Mouse (Mus musculus): Measurements from ENCODE around the gene Scgb1b30. TPM values are rescaled to one million over a fixed set of nuclear protein-coding genes. Genes with fewer than 3 reads are reported as not detected.
"Not testable (repeated sequence)": the region's sequence is repeated elsewhere in the genome, so short reads cannot be mapped to it uniquely, and the experiment has no call there.

Gene Scgb1b30
- polyA plus RNA-seq (2016; fragmentation: Nextera tagmentation; extraction: Ambion mirVana): not detected in 2 replicates

- Histone ChIP-seq H3K27me3 (no peaks in the 10 kb centered on the region), H3K9me3 (peaks cover 12% of the 10 kb centered on the region; the same call in 1 of the 2 replicates), H3K36me3 (no peaks in the 10 kb centered on the region), H3K4me3 (no peak within 1 kb of the TSS), H3K4me1 (no peaks in the 10 kb centered on the region), H3K9ac (replicated peaks) (no peak within 1 kb of the TSS), H3K4me2 (replicated peaks) (no peak within 1 kb of the TSS), H3K27ac (replicated peaks) (no peak within 1 kb of the TSS)
- 79% methylated on average over 3 of the region's 3 CpGs for WGBS
- ATAC-seq (ENCODE audit: low FRiP score, low read depth): no peak
Measured at GRCm38 (mm10) chr7:34094911-34095481, at the start of gene Scgb1b30. Gene Scgb1b30 (plus strand): TSS chr7:34095431.

- H3K4me2 ChIP-seq (replicated peaks); ATAC-seq (ENCODE audit: low FRiP score, low read depth); H3K4me1 ChIP-seq; H3K36me3 ChIP-seq; H3K27ac ChIP-seq (replicated peaks); H3K27me3 ChIP-seq; H3K9ac ChIP-seq (replicated peaks); H3K4me3 ChIP-seq: not testable (repeated sequence)
- peaks cover 12% of the 10 kb centered on the region; the same call in 1 of the 2 replicates for H3K9me3 ChIP-seq
- 73% methylated on average over 5 of the region's 5 CpGs for WGBS
Measured at GRCm38 (mm10) chr7:34068132-34068531, 27.1 kb upstream of the Scgb1b30 start.

- Histone ChIP-seq H3K4me1 (no peaks in the 10 kb centered on the region), H3K36me3 (no peaks in the 10 kb centered on the region), H3K27me3 (no peaks in the 10 kb centered on the region), H3K4me2 (replicated peaks) (no peak overlapping the region), H3K9me3 (0 out of 2 replicates have a peak, but pooled peaks cover 7% of the 10 kb centered on the region), H3K4me3 (no peak overlapping the region), H3K9ac (replicated peaks) (no peak overlapping the region), H3K27ac (replicated peaks) (no peak overlapping the region)
- ATAC-seq (ENCODE audit: low FRiP score, low read depth): no peak
- 78% methylated on average over 2 of the region's 2 CpGs for WGBS
Measured at GRCm38 (mm10) chr7:34100002-34100401, 4.8 kb downstream of the Scgb1b30 start.

- Histone ChIP-seq H3K9ac (replicated peaks) (no peak overlapping the region), H3K27ac (replicated peaks) (no peak overlapping the region), H3K4me2 (replicated peaks) (no peak overlapping the region), H3K4me1 (no peaks in the 10 kb centered on the region), H3K27me3 (no peaks in the 10 kb centered on the region), H3K4me3 (no peak overlapping the region), H3K9me3 (0 out of 2 replicates have a peak, but pooled peaks cover 7% of the 10 kb centered on the region), H3K36me3 (no peaks in the 10 kb centered on the region)
- ATAC-seq (ENCODE audit: low FRiP score, low read depth): no peak
Measured at GRCm38 (mm10) chr7:34101276-34101675, 6.0 kb downstream of the Scgb1b30 start.

GRCm38 (mm10) chr7:34109190-34109589, 14.0 kb downstream of the Scgb1b30 start:
- Histone ChIP-seq H3K4me1 (no peaks in the 10 kb centered on the region), H3K27me3 (no peaks in the 10 kb centered on the region), H3K9ac (replicated peaks) (no peak overlapping the region), H3K27ac (replicated peaks) (no peak overlapping the region), H3K36me3 (peaks cover 24% of the 10 kb centered on the region), H3K4me2 (replicated peaks) (no peak overlapping the region), H3K9me3 (no peaks in the 10 kb centered on the region), H3K4me3 (no peak overlapping the region)
- no peak for ATAC-seq (ENCODE audit: low FRiP score, low read depth)
- 84% methylated on average over 5 of the region's 5 CpGs for WGBS

GRCm38 (mm10) chr7:34116601-34117000, 21.4 kb downstream of the Scgb1b30 start:
- Histone ChIP-seq H3K4me3 (no peak overlapping the region), H3K4me1 (no peaks in the 10 kb centered on the region), H3K27ac (replicated peaks) (no peak overlapping the region), H3K9me3 (no peaks in the 10 kb centered on the region), H3K27me3 (no peaks in the 10 kb centered on the region), H3K4me2 (replicated peaks) (no peak overlapping the region), H3K9ac (replicated peaks) (no peak overlapping the region), H3K36me3 (peaks cover 47% of the 10 kb centered on the region)
- whole genome bisulfite sequencing: 98% methylated on average over 3 of the region's 3 CpGs
- no peak for ATAC-seq (ENCODE audit: low FRiP score, low read depth)

- 42% methylated on average over 1 of the region's 1 CpGs for WGBS
- H3K9me3 ChIP-seq; H3K27ac ChIP-seq (replicated peaks); H3K27me3 ChIP-seq; ATAC-seq (ENCODE audit: low FRiP score, low read depth); H3K9ac ChIP-seq (replicated peaks); H3K4me3 ChIP-seq; H3K4me1 ChIP-seq; H3K4me2 ChIP-seq (replicated peaks): not testable (repeated sequence)
- H3K36me3 ChIP-seq: peaks cover 24% of the 10 kb centered on the region
Measured at GRCm38 (mm10) chr7:34120636-34121035, 25.4 kb downstream of the Scgb1b30 start.

- ATAC-seq (ENCODE audit: low FRiP score, low read depth): peak; percentile 23; the same call in 1 of the 2 replicates
- H3K27ac ChIP-seq (replicated peaks): no peak overlapping the region
- H3K4me1 ChIP-seq: no peaks in the 10 kb centered on the region
- no peak overlapping the region for H3K4me3 ChIP-seq
- no peak overlapping the region for H3K9ac ChIP-seq (replicated peaks)
- no peaks in the 10 kb centered on the region for H3K27me3 ChIP-seq
- WGBS: 80% methylated on average over 6 of the region's 6 CpGs
- H3K9me3 ChIP-seq: no peaks in the 10 kb centered on the region
- H3K4me2 ChIP-seq (replicated peaks): no peak overlapping the region
- peaks cover 15% of the 10 kb centered on the region; the same call in 1 of the 2 replicates for H3K36me3 ChIP-seq
Measured at GRCm38 (mm10) chr7:34122987-34123720, 27.9 kb downstream of the Scgb1b30 start.

GRCm38 (mm10) chr7:34125346-34125745, 30.1 kb downstream of the Scgb1b30 start:
- WGBS: 92% methylated on average over 9 of the region's 9 CpGs
- H3K9ac ChIP-seq (replicated peaks): no peak overlapping the region
- H3K9me3 ChIP-seq: no peaks in the 10 kb centered on the region
- no peak for ATAC-seq (ENCODE audit: low FRiP score, low read depth)
- no peak overlapping the region for H3K4me3 ChIP-seq
- no peaks in the 10 kb centered on the region for H3K4me1 ChIP-seq
- H3K27me3 ChIP-seq: no peaks in the 10 kb centered on the region
- H3K36me3 ChIP-seq: peaks cover 14% of the 10 kb centered on the region; the same call in 1 of the 2 replicates
- H3K27ac ChIP-seq (replicated peaks): no peak overlapping the region
- H3K4me2 ChIP-seq (replicated peaks): no peak overlapping the region

- Histone ChIP-seq H3K4me2 (replicated peaks) (no peak overlapping the region), H3K4me1 (peaks cover 5% of the 10 kb centered on the region), H3K27ac (replicated peaks) (no peak overlapping the region), H3K36me3 (peaks cover 14% of the 10 kb centered on the region; the same call in 1 of the 2 replicates), H3K27me3 (no peaks in the 10 kb centered on the region), H3K9ac (replicated peaks) (no peak overlapping the region), H3K9me3 (no peaks in the 10 kb centered on the region), H3K4me3 (no peak overlapping the region)
- 90% methylated on average over 3 of the region's 3 CpGs for WGBS
- no peak for ATAC-seq (ENCODE audit: low FRiP score, low read depth)
Measured at GRCm38 (mm10) chr7:34126291-34126690, 31.1 kb downstream of the Scgb1b30 start.

- Histone ChIP-seq H3K4me1 (peaks cover 12% of the 10 kb centered on the region), H3K4me3 (no peak overlapping the region; the same call in 1 of the 2 replicates), H3K4me2 (replicated peaks) (peak overlapping the region; percentile 65; the same call in 1 of the 2 replicates), H3K27me3 (no peaks in the 10 kb centered on the region), H3K9ac (replicated peaks) (0 out of 2 replicates have a peak overlapping the region, but pooled peaks have one; percentile 4), H3K9me3 (no peaks in the 10 kb centered on the region), H3K36me3 (peaks cover 10% of the 10 kb centered on the region; the same call in 1 of the 2 replicates), H3K27ac (replicated peaks) (no peak overlapping the region)
- 78% methylated on average over 3 of the region's 3 CpGs for WGBS
- ATAC-seq (ENCODE audit: low FRiP score, low read depth): no peak
Measured at GRCm38 (mm10) chr7:34131118-34131517, 35.9 kb downstream of the Scgb1b30 start.

GRCm38 (mm10) chr7:34131959-34132354, 36.7 kb downstream of the Scgb1b30 start:
- WGBS: 9% methylated on average over 3 of the region's 3 CpGs
- no peak overlapping the region for H3K27ac ChIP-seq (replicated peaks)

More at GRCm38 (mm10) chr7:34131959-34132354, 36.7 kb downstream of the Scgb1b30 start:
- peak; percentile 10; the same call in 1 of the 2 replicates for ATAC-seq (ENCODE audit: low FRiP score, low read depth)
- H3K9me3 ChIP-seq: no peaks in the 10 kb centered on the region
- H3K36me3 ChIP-seq: 0 out of 2 replicates have a peak, but pooled peaks cover 4% of the 10 kb centered on the region
- H3K4me1 ChIP-seq: peaks cover 12% of the 10 kb centered on the region
- H3K4me3 ChIP-seq: peak overlapping the region; percentile 76
- no peaks in the 10 kb centered on the region for H3K27me3 ChIP-seq
- peak overlapping the region; percentile 83 for H3K9ac ChIP-seq (replicated peaks)
- H3K4me2 ChIP-seq (replicated peaks): peak overlapping the region; percentile 65

All from midbrain, embryonic 12.5 days (tissue).